Mouse (Mus musculus) midbrain, embryonic 14.5 days (tissue): ENCODE data around the gene Cyb5r2. TPM values are rescaled to one million over a fixed set of nuclear protein-coding genes. Genes with fewer than 3 reads are reported as not detected.

ENCODE experiments used
- ATAC-seq: fragments of 200-750 bp; cut with Nextera tagmentation; 2 replicates; pipeline ENCODE4 v1.8.0; 2017; ENCODE audit warnings: moderate number of reproducible peaks, moderate library complexity; ENCODE audit not compliant: low FRiP score, low TSS enrichment
- DNase-seq: peaks from one replicate; pipeline ENCODE4 v3.0.0-alpha.2; 2015
- H3K27ac ChIP-seq: fragments of 300-500 bp; sonication (generic); replicated peaks from 2 replicates; pipeline ENCODE4 v1.5.1; 2014; ENCODE audit warnings: mild to moderate bottlenecking, low read depth, low read length, moderate library complexity
- H3K27me3 ChIP-seq: fragments of 300-500 bp; sonication (generic); 2 replicates; pipeline ENCODE4 v1.6.1; 2014; ENCODE audit warnings: low read length, control low read depth, mixed read lengths; ENCODE audit not compliant: control insufficient read depth, insufficient read depth
- H3K36me3 ChIP-seq: fragments of 300-500 bp; sonication (generic); 2 replicates; pipeline ENCODE4 v1.6.1; 2014; ENCODE audit warnings: low read length, control low read depth; ENCODE audit not compliant: control insufficient read depth, insufficient read depth
- H3K4me1 ChIP-seq: fragments of 300-500 bp; sonication (generic); 2 replicates; pipeline ENCODE4 v1.6.1; 2014; ENCODE audit warnings: mild to moderate bottlenecking, antibody characterized with exemption, low read length, control low read depth; ENCODE audit not compliant: control insufficient read depth, insufficient read depth
- H3K4me2 ChIP-seq: fragments of 300-500 bp; sonication (generic); 2 replicates; pipeline ENCODE4 v1.6.1; 2014; ENCODE audit warnings: mild to moderate bottlenecking, low read length, moderate library complexity
- H3K4me3 ChIP-seq: fragments of 300-500 bp; sonication (generic); replicated peaks from 2 replicates; pipeline ENCODE4 v1.5.1; 2014; ENCODE audit warnings: low read depth, low read length
- H3K9ac ChIP-seq: fragments of 300-500 bp; sonication (generic); replicated peaks from 2 replicates; pipeline ENCODE4 v1.6.1; 2014; ENCODE audit warnings: mild to moderate bottlenecking, low read length, moderate library complexity
- H3K9me3 ChIP-seq: fragments of 300-500 bp; sonication (generic); 2 replicates; pipeline ENCODE4 v1.6.1; 2016; ENCODE audit warnings: low read length, control low read depth, mixed read lengths; ENCODE audit not compliant: control insufficient read depth
- WGBS: fragments of 180-500 bp; shearing (Covaris S2); extraction: QIAGEN DNeasy Blood & Tissue Kit; methylation state at CpG from one replicate; pipeline ENCODE4 v1.1.7; 2014; 5-methylcytosine and 5-hydroxymethylcytosine counted together
- polyA plus RNA-seq: library from polyadenylated mRNA; unstranded; fragments of >200 nt; fragmentation: Nextera tagmentation; extraction: Ambion mirVana; gene quantifications from 2 replicates; pipeline ENCODE4 v1.2.1, GENCODE M21; 2014

The Cyb5r2 gene
- not detected in 2 replicates for polyA plus RNA-seq

DNA sequence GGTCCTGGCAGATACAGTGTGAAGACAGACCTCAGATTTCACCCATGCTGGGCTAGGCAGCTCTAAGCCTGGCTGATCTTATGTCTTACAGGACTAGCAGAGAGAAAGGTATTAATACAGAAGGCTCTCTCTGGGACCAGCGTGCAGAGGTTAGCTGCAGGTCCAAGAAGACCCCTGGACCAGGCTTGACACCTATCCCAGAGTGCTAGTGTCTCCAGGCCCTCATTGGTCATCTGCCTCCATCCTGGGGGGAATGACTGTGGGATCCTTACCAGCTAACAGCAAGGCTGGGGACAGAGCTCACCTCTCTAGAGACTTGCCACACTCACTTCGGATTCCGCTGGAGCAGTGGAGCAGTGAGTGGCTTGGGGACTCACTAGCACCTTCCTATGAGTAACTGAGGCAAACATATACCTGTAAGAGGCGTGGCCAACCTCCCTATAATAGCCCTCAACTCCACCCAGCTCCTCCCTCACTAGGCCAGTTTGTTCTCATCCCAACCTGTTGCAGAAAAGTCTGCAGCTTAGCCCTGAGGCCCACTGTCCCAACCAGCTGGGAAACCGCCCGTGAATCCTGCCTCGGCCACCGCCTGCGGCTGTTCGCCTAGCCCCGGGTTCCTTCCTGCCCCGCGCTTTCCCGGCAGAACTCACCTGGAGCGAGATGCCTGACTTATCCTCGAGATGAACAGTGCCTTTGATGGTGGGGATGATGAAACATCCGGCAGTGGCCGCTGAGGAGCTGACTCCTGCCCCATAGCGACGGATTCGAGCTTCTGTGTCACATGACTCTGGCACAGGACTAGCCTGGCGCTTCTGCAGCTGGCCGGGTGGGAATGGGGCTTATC lies at the start of gene Cyb5r2:
TSS of gene Cyb5r2 (minus strand) at position 725 of the 844 bp plus-strand sequence.
- ATAC-seq (no peak), DNase-seq (peak; percentile 53)
- Histone ChIP-seq H3K4me1 (peaks cover 6% of the 10 kb centered on the region; the same call in 1 of the 2 replicates), H3K9me3 (no peaks in the 10 kb centered on the region), H3K36me3 (no peaks in the 10 kb centered on the region), H3K27me3 (no peaks in the 10 kb centered on the region), H3K4me2 (peak within 1 kb of the TSS; percentile 58), H3K4me3 (peak within 1 kb of the TSS; percentile 24), H3K27ac (no peak within 1 kb of the TSS), H3K9ac (peak within 1 kb of the TSS; percentile 47)
- WGBS: 15% methylated on average over 23 of the region's 23 CpGs

DNA sequence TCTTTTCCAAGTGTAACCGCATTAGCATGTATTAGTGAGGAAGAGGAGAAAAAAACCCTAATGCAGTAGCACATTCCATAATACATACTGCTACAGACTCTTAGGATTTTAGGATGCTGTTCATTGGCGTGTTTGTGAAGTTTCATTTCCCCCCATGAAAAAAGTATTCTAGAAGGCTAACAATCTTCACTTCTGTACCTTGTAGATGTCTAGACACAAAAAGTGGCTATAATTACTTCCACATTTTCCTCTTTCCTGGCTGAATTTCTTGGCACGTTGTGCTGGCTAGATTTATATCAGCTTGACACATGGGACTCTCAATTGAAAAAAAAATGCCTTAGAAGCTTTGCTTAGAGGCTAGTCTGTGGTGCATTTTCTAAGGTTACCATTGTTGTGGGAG lies 44.3 kb upstream of the Cyb5r2 start:
- H3K4me1 ChIP-seq: no peaks in the 10 kb centered on the region
- no peak for ATAC-seq
- no peak overlapping the region for H3K9ac ChIP-seq
- H3K27ac ChIP-seq: no peak overlapping the region
- H3K36me3 ChIP-seq: no peaks in the 10 kb centered on the region
- H3K9me3 ChIP-seq: no peaks in the 10 kb centered on the region
- H3K4me2 ChIP-seq: no peak overlapping the region
- WGBS: 84% methylated on average over 3 of the region's 3 CpGs
- H3K27me3 ChIP-seq: no peaks in the 10 kb centered on the region
- DNase-seq: no peak
- no peak overlapping the region for H3K4me3 ChIP-seq

DNA sequence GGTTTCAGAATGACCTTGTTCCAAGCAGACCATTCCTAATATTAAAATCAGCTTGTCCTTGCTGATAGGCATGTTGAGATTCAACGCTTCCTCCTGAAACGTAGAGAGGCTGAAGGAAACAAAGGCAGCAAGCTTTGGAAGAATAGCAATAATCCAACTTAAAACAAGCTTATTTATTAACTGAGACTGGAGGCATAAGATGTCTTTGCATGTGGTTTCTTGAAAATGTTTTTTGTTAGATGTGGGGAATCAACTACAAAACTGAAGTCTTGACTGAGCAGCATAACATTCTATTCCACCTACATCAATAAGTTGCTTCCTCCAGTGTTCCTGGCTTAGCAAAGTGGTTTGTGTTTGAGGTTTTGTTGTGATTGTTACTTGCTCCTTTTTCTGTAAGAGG lies 43.3 kb upstream of the Cyb5r2 start, which contains the start of gene Ovch2:
TSS of gene Ovch2 (minus strand) at position 101 of the 400 bp plus-strand sequence.
- DNase-seq: no peak
- 87% methylated on average over 2 of the region's 2 CpGs for WGBS
- H3K27me3 ChIP-seq: no peaks in the 10 kb centered on the region
- no peaks in the 10 kb centered on the region for H3K36me3 ChIP-seq
- H3K27ac ChIP-seq: no peak within 1 kb of the TSS
- no peak within 1 kb of the TSS for H3K9ac ChIP-seq
- H3K9me3 ChIP-seq: no peaks in the 10 kb centered on the region
- H3K4me3 ChIP-seq: no peak within 1 kb of the TSS
- ATAC-seq: no peak
- H3K4me1 ChIP-seq: no peaks in the 10 kb centered on the region
- no peak within 1 kb of the TSS for H3K4me2 ChIP-seq

DNA sequence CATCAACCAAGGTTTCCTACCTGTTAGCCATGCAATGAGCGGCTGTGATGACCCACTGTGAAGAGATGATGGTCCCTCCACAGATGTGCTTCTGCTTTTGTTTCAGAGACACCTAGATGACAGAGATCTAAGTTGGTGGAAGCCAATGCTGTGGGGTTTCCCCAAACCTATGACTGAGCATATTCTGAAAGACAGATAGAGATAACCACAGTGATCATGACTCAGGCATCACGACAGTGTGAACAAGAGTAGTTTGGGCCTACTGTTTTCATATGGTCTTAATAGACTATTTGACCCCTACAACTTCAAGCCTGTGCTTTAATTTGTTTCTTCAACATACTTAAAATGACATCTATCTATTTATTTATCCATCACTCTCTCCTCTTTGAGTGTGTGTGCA lies 38.7 kb upstream of the Cyb5r2 start:
- Histone ChIP-seq H3K27ac (no peak overlapping the region), H3K27me3 (no peaks in the 10 kb centered on the region), H3K4me2 (no peak overlapping the region), H3K9me3 (no peaks in the 10 kb centered on the region), H3K9ac (no peak overlapping the region), H3K4me1 (no peaks in the 10 kb centered on the region), H3K4me3 (no peak overlapping the region), H3K36me3 (no peaks in the 10 kb centered on the region)
- 85% methylated on average over 2 of the region's 2 CpGs for WGBS
- DNase-seq (no peak), ATAC-seq (no peak)

DNA sequence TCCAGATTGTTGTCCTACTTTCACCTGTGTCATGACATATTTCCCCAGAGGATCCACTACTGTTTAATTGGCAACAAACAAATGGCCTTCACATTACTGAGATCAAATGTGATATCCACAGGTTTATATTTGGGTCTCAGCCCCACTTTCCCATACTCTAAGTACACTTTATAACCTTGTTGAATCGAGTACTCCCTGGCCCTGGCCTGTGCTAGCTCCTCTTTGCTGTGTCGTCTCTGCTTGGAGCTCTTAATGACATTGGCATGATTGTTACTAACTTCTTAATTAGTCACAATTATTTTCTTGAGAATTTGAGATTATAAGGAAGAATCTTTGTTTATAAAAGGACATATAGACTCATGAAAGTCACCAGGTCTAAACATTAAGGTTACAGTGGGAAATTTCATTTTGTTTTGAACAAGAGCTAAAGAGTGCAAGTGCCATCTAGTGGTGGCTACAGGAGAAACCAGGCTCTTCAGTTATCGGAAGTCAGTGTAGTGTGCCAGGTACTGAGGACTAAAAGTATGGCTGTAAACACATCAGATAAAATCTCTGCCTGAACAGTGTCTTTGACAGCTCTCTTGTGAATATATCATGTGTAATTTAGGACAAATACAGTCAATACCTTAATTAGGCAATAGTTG lies 30.3 kb upstream of the Cyb5r2 start:
- no peaks in the 10 kb centered on the region for H3K9me3 ChIP-seq
- 64% methylated on average over 3 of the region's 3 CpGs for WGBS

DNA sequence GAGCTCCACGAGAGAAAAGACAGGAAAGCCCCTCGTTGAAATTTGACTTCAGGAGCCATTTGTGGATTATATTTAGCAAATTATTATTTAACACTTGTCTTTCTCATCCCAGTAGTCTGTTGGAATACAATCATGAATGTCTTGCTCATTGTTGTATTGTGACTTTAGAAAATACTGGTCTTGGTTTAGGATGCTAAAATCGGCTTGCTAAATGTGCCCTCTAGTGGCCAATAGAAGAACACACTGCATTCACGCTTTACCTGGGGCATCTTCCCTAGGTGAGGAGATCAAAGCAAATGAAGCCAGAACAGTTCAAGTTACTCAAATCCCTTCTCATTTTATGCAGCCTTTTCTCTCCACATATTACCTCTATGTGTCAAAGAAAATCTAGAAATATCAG lies 21.8 kb upstream of the Cyb5r2 start:
- Histone ChIP-seq H3K9me3 (no peaks in the 10 kb centered on the region), H3K4me3 (no peak overlapping the region), H3K4me2 (no peak overlapping the region), H3K27ac (no peak overlapping the region), H3K36me3 (no peaks in the 10 kb centered on the region), H3K4me1 (no peaks in the 10 kb centered on the region), H3K9ac (no peak overlapping the region), H3K27me3 (no peaks in the 10 kb centered on the region)
- DNase-seq: peak; percentile 75
- WGBS: 48% methylated on average over 4 of the region's 4 CpGs
- ATAC-seq: no peak

More for the DNA sequence above, 30.3 kb upstream of the Cyb5r2 start:
- H3K27me3 ChIP-seq: no peaks in the 10 kb centered on the region
- H3K4me3 ChIP-seq: no peak overlapping the region
- no peak overlapping the region for H3K27ac ChIP-seq
- ATAC-seq (no peak; the same call in 1 of the 2 replicates), DNase-seq (peak; percentile 78)
- no peaks in the 10 kb centered on the region for H3K4me1 ChIP-seq
- no peak overlapping the region for H3K9ac ChIP-seq
- H3K36me3 ChIP-seq: no peaks in the 10 kb centered on the region
- H3K4me2 ChIP-seq: no peak overlapping the region

DNA sequence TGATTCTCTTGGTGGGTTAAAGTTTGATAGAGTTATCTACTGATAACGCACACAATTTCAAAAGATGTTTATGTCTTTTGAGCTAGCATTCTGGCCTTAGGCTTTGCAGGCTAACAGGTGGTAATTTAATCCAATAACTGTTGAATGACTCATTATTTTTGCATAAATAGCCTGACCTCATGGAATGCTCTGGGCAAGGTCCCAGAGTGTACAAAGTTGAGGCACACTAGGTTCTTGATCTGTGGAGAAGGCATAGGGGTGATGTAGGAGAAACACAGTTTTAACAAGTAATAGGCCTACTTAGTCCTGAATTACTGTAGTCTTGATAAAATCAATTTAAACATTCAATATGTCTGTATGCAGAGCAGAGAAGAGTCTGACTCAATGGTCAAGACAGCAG lies 20.4 kb upstream of the Cyb5r2 start:
- 78% methylated on average over 1 of the region's 1 CpGs for WGBS
- H3K4me1 ChIP-seq: no peaks in the 10 kb centered on the region
- no peak overlapping the region for H3K4me2 ChIP-seq
- no peak for ATAC-seq
- no peak overlapping the region for H3K4me3 ChIP-seq
- no peaks in the 10 kb centered on the region for H3K36me3 ChIP-seq
- no peak for DNase-seq
- H3K27me3 ChIP-seq: no peaks in the 10 kb centered on the region
- no peak overlapping the region for H3K27ac ChIP-seq
- H3K9me3 ChIP-seq: no peaks in the 10 kb centered on the region
- H3K9ac ChIP-seq: no peak overlapping the region

DNA sequence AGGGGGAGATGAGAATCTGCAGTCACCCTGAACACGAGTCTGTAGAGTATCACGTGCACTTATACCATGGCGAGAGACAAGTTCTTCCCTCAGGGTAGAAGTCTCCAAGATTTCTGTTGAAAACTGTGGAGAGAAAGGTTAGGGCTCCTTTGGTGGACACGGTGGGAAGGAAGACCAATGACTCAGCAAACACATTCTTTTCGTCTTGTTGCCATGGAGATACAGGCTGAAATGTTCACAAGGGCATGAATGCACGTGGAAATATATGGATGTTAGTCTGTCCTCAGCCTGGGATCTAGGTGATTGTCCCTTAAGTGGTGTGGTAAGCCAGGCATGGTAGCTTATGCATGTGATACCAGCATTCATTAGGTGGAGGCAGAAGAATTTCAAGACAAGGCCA lies 13.0 kb upstream of the Cyb5r2 start:
- Histone ChIP-seq H3K9ac (no peak overlapping the region), H3K4me3 (no peak overlapping the region), H3K36me3 (no peaks in the 10 kb centered on the region), H3K27me3 (no peaks in the 10 kb centered on the region), H3K27ac (no peak overlapping the region), H3K9me3 (no peaks in the 10 kb centered on the region), H3K4me2 (no peak overlapping the region), H3K4me1 (no peaks in the 10 kb centered on the region)
- DNase-seq (no peak), ATAC-seq (no peak)
- WGBS: 50% methylated on average over 6 of the region's 6 CpGs
